Mouse (Mus musculus) erythroblast, embryonic 14.5 days (primary cell): Measurements from ENCODE around the gene Olfr1441. TPM values are rescaled to one million over a fixed set of nuclear protein-coding genes. Genes with fewer than 3 reads are reported as not detected.

Experiments
- H3K27me3 ChIP-seq: 2 replicates; pipeline ENCODE4 v1.6.1; 2012; ENCODE audit warnings: inconsistent platforms; ENCODE audit not compliant: control insufficient read depth
- H3K36me3 ChIP-seq: 2 replicates; pipeline ENCODE4 v1.6.1; 2012; ENCODE audit warnings: mild to moderate bottlenecking, inconsistent platforms; ENCODE audit not compliant: control insufficient read depth
- H3K4me1 ChIP-seq: 2 replicates; pipeline ENCODE4 v1.6.1; 2012; ENCODE audit warnings: inconsistent platforms; ENCODE audit not compliant: control insufficient read depth
- H3K4me3 ChIP-seq: replicated peaks from 2 replicates; pipeline ENCODE3; 2012; ENCODE audit warnings: moderate library complexity, mild to moderate bottlenecking, inconsistent platforms
- H3K9me3 ChIP-seq: 2 replicates; pipeline ENCODE4 v1.6.1; 2012; ENCODE audit warnings: low read length, inconsistent platforms, mixed read lengths; ENCODE audit not compliant: control insufficient read depth
- GATA1 ChIP-seq: IDR thresholded peaks from 2 replicates; pipeline ENCODE4 v1.6.1; 2012; ENCODE audit warnings: low read length, inconsistent platforms, mixed read lengths
- TAL1 ChIP-seq: IDR thresholded peaks from 3 replicates; pipeline ENCODE4 v1.6.1; 2012; ENCODE audit warnings: low read length, inconsistent platforms, mixed read lengths
- polyA plus RNA-seq: library from polyadenylated mRNA; stranded (reverse); fragments of >175 nt; gene quantifications from 2 replicates; pipeline ENCODE4 v1.2.3, GENCODE M21; 2012

Olfr1441 gene
- polyA plus RNA-seq, 1 experiment: not detected

- no peaks in the 10 kb centered on the region for H3K27me3 ChIP-seq
- H3K36me3 ChIP-seq: no peaks in the 10 kb centered on the region
- no peaks in the 10 kb centered on the region for H3K9me3 ChIP-seq
- H3K4me3 ChIP-seq: no peak overlapping the region
- H3K4me1 ChIP-seq: no peaks in the 10 kb centered on the region
- TF ChIP-seq TAL1 (no peak), GATA1 (no peak)
These were observed 54.6 kb downstream of the Olfr1441 start for GRCm38 (mm10) chr19:12471866-12472265.

DNA sequence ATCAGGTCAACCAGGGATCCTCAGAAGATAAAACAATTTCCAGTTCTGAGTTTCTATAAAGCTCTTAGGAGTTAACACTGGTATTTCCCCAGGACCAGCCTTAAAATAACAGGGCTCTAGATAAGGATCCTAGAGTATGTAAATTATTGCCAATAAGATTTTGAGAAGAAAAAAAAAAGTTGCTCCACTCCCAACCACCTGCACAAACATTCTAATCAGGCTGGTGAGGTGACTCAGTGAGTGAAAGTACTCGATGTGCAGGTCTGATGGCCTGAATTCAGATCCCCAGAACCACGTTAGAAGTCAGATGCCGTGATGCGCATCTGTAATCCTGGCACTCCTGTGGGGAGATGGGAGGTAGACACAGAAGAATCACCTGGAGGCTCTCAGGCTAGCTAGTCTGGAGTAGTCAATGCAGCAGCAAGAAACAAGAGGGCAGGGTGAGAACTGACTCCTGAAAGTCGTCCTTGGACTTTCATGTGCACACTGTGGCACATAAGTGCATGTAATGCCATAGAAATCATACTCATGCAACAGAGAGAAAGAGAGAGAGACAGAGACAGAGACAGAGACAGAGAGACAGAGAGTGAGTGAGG lies 55.2 kb downstream of the Olfr1441 start:
- Histone ChIP-seq H3K4me1 (no peaks in the 10 kb centered on the region), H3K9me3 (no peaks in the 10 kb centered on the region), H3K4me3 (no peak overlapping the region), H3K27me3 (no peaks in the 10 kb centered on the region), H3K36me3 (no peaks in the 10 kb centered on the region)
- TF ChIP-seq TAL1 (no peak), GATA1 (no peak)

Other genes starting within 250 kb of the Olfr1441 start
- not detected in 2 replicates for gene Olfr1555-ps1, start 247.3 kb upstream of the Olfr1441 start, polyA plus RNA-seq
- not detected in 2 replicates for gene Olfr1431, start 216.8 kb upstream of the Olfr1441 start, polyA plus RNA-seq
- not detected in 2 replicates for gene Olfr1432, start 184.8 kb upstream of the Olfr1441 start, polyA plus RNA-seq
- gene Olfr262, start 175.8 kb upstream of the Olfr1441 start, polyA plus RNA-seq: not detected in 2 replicates
- gene Olfr235, start 156.4 kb upstream of the Olfr1441 start, polyA plus RNA-seq: not detected in 2 replicates
- not detected in 2 replicates for gene Olfr1434, start 137.6 kb upstream of the Olfr1441 start, polyA plus RNA-seq
- not detected in 2 replicates for gene Olfr1436, start 118.3 kb upstream of the Olfr1441 start, polyA plus RNA-seq
- not detected in 2 replicates for gene Olfr1437, start 92.3 kb upstream of the Olfr1441 start, polyA plus RNA-seq
- gene Olfr1438-ps1, start 81.5 kb upstream of the Olfr1441 start, polyA plus RNA-seq: not detected in 2 replicates
- gene Olfr1440, start 30.2 kb upstream of the Olfr1441 start, polyA plus RNA-seq: not detected in 2 replicates
- 0.02 TPM in 1 of 2 replicates, not detected in the other for gene Pfpl, start 10.5 kb downstream of the Olfr1441 start, polyA plus RNA-seq
- gene Mpeg1, start 43.3 kb downstream of the Olfr1441 start, polyA plus RNA-seq: 0.02 and 0.03 TPM in 2 replicates
- 0.01 TPM in 2 replicates for gene Dtx4, start 84.0 kb downstream of the Olfr1441 start, polyA plus RNA-seq
- 0.54 and 0.64 TPM in 2 replicates for gene Fam111a, start 128.3 kb downstream of the Olfr1441 start, polyA plus RNA-seq
- gene Gm4952, start 182.5 kb downstream of the Olfr1441 start, polyA plus RNA-seq: not detected in 2 replicates
- not detected in 2 replicates for gene Glyat, start 215.9 kb downstream of the Olfr1441 start, polyA plus RNA-seq